Mouse (Mus musculus) adrenal gland, adult 8-10 months (tissue): ENCODE data around the gene Rln3. TPM values are rescaled to one million over a fixed set of nuclear protein-coding genes. Genes with fewer than 3 reads are reported as not detected.
A peak's percentile ranks its signal among the peaks of the same experiment; 100 is the strongest.
"Not testable (repeated sequence)": the region's sequence is repeated elsewhere in the genome, so short reads cannot be mapped to it uniquely, and the experiment has no call there.

Experiments
- DNase-seq: peaks from one replicate; pipeline ENCODE4 v3.0.0; 2022
- total RNA-seq, 4 experiments: library from RNA; stranded (reverse); gene quantifications; 2 replicates each; pipeline ENCODE4 v1.2.4; 2022

Rln3 gene
- total RNA-seq, 4 experiments from 2014 or later: not detected

DNA sequence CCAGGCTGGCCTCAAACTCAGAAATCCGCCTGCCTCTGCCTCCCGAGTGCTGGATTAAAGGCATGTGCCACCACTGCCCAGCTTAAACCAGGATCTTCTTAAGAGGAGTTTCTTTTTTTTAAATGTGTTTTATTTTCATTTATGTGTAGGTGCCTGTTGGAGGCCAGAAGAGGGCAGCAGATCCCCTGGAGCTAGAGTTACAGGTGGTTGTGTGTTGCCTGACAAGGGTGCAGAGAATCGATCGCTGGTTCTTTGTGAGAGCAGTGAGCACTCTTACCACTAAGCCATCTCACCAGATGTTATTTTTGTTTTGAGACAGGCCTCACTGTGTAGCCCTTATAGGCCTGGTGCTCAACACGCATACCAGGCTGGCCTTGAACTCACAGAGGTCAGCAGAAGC is 29.0 kb downstream of the Rln3 start:
- DNase-seq: no peak

DNA sequence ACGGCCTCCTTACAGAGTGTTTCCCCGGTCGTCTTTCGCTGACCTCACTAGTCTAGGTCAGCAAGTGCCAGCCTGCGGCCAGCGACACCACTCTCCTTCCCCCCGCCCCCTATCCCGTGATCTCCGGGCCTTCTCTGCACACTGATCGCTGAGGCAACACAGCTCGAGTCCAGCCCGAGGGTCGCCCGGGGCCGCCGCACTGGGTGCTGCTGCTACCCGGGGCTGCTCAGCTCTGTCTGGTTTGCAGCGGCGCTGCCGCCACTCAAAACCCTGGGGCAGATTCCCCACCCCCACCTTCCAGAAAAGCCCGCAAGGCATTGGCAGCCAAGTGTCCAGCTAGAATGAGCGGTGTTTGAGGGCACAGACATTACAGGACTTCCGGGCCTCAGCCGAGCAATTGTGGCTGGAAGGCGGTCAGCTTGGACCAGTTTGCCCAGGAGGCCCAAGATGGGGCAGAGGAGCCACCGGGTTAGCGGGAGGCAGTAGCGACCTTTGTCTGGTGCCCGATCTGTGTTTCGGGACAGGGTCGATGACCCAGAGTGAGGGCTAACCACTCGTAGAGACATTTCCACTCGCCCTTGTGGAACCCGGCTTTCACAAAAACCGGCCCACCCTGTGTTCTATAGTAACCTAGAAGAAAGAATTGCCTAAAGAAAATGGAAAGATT is 32.2 kb downstream of the Rln3 start:
- DNase-seq: no peak

DNA sequence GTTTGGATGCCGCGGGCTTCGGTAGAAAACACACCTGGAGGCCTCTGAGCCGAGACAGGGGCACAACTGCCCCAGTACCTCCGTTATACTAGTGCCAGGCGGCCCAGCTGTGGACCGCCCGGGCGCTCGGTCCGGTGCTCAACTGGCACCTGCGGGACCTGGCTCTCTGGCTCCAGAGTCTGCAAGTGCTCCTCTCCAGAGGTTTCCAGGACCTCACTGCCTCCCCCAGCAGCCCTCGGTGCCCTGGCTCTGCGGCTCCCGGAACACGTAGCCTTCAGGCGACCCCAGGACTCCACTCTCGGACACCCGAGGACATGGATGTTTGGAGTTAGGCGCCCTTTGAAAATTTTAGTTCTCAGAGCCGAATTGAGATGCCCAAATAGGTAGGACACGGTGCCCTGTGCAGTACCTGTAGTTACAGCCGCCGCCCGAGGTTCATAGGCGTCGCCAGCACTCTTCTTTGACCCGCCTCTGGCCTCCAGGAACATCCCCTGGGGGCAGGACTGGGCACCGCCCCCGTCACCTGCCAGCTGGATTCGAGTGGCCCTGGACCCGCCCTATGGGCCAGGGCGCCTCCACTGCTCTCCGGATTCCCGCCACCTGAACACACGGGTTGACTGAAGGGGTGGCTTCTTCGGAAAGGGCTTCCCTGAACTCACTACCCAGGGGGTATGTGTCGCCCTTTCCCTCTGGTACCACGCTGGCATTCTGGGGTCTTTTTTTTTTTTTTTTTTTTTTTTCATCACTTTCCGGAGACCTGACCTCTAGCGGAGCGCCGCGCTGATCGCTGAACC is 32.9 kb downstream of the Rln3 start, which contains the start of gene 2210011C24Rik:
Gene 2210011C24Rik, minus strand, starts transcription at position 467 of the 794 bp plus-strand sequence.
- no peak for DNase-seq

DNA sequence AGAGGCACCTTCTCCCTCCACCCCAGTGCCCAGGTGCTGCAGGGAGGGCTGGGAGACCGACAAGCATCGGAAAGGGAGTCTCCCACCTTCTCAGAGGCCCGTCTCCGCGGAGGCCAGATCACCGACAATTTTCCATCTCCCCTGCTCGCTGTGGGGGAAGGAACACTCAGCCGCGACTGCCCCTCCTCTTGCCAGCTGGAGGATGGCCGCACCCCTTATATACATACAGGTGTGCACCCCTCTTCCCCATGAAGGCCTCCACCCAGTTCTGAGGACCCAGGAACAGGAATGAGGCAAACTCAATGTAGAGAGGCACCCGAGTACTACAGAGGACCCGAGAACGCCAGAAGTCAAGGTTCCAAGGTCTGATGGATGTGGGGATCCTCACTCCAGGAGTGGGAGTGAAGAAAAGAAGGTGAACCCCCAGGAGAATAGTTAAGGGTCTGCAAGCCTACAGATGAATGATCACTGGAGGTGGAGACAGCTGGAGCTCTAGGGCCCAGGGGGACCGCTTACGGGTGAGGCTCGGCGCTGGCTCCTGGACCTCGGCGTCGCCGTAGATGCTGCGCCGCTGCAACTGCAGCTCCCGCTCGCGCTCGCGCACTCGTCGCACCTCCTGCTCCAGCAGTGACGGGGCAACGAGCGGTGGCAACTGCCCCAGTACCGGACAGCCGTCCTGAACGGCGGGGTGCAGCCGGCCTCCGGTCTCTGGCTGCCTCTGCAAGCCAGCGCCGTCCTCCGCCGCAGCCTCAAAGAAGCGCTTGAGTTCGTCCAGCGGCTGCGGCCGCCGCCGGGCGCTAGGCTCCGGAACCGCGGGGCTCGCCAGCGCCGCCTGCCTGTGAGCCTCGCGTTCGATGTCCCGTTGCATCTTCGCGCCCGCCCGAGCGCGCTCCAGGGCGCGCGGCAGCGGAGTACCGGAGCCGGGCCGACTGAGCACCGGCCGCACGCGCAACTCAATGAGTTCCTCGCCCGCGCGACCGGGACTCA is 33.9 kb downstream of the Rln3 start:
- no peak for DNase-seq

DNA sequence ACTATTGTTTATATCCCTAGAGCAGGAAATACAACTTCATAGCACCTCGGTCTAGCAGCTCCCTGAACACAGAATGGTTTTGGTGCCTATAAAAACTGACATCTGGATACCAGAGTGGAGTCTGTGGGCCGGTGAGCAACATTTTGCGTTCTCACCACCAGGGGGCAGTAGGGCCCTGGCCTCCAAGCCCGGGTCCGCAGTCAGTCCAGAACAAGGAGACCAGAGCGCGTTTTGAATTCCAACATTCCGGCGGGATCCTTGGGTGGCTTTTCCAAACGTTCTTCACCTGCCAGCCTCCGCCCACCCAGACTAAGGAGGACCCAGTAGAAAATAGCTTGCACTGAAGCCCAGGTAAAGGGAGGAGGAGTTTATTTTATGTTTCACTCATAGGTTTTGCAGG is 34.9 kb downstream of the Rln3 start:
- peak; percentile 75 for DNase-seq

DNA sequence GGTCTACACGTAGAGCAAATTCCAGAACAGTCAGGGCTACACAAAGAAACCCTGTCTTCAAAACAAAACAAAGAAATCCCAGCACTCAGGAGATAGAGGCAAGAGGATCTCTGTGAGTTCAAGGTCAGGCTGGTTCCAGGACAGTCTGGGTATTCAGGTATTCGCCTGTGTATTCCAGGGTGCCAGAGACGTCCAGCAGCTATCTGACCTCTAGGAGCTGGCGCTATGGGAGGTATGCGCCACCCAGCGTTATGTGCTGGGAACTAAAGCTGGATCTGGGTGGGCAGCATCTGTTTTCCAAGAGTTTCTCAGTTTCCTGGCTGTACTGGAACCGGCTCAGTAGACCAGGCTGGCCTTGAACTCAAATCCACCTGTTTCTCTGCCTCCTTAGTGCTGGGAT is 36.4 kb downstream of the Rln3 start:
- no peak for DNase-seq

DNA sequence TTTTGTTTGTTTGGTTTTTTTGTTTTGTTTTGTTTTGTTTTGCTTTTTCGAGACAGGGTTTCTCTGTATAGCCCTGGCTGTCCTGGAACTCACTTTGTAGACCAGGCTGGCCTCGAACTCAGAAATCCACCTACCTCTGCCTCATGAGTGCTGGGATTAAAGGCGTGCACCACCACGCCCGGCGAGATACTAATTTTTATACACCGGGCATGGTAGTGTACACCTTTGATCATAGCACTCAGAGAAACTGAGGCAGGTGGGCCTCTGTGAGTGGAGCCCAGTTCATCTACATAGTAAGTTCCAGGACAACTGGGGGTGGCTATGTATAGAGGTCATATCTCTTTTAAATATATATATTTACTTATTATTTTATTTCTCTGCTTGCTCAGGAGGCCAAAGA is 39.3 kb downstream of the Rln3 start:
- not testable (repeated sequence) for DNase-seq

DNA sequence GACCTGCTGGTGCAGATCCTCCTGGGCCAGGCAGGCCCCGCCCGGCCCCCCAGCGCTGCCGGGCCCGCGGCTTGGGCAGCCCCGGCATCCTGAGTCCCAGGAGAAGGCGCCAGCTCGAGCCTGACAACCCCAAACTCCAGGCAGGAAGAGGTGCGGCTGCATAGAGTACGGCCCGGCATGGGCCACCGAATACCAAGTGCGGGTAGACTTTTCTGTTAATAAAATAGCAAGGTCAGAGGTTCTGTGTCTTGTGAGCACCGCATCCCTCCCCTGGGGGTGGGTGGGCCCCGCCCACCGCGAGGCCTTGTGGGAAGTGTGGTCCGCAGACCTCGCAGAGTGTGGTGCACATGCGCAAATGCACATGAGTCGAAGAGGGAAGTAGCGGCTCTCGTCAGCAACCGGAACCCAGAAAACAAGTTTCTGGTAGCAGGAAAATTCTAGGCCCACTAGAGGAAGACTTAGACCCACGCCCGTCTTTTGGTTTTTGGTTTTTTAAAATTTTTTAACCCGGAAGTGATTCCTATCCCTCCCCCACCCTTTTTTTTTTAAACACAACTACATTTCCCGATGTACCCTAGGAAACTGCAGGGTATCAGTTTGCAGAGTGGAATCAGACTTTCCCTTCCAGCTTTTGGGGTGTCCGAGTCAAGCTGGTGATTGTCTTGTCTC is 40.1 kb downstream of the Rln3 start:
- peak; percentile 95 for DNase-seq

DNA sequence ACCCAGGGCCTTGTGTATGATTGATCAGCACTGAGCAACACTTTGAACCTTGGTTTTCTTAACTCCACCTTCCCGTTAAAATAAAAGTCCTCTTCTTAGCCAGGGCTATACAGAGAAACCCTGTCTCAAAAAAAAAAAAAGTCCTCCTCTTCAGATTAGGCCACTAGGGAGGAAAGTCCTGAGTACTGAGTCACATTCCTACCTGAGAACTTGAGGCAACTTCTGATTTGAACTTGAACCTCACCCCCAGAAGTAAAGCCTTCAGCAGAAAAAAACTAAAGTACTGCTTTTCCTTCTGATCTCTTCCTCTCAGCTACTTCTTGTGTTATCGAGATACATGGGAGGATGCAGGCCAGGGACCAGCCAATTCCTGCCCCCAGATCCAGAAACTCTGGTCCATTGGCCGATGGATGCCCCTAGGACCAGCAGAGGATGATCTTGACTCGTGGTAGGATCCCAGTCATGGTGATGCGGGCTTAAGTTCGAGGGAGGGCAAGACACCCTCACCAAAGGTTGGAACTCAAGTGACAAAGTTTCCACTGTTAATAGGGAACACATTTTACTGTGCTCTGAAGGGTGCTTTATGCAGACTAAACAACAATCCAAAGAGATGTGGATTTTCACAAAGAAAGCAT is 41.1 kb downstream of the Rln3 start:
- no peak for DNase-seq

DNA sequence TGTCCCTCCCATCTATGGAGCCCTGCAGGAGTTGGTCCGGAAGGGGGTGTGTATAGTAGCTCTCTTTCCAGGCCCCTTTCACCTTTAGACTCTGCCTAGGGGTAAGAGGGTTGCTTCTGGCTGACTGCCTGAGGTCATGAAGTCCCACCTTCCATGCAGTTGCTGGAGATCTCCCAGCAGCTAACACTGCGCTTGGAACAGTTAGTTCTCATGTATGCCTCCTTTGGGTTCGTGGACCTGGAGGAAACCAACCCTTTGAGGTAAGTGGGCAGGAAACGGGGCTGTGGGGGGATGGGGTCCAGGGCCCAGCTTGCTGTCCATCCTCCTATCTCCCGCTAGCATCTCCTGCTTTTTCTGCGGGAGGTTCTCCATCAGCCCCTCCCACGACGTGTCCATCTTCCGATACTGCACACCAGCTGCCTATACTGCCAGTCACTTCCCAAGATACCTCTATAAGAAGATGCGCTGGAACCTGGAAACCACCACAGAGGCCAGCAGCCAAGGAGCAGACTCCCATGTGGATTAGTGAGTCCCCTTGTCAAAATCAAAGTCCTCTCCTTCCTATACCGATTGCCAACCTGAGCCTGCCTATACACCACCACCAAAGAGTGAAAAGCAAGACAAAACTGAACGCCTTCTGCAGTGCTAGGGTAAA is 41.7 kb downstream of the Rln3 start:
- DNase-seq: no peak

DNA sequence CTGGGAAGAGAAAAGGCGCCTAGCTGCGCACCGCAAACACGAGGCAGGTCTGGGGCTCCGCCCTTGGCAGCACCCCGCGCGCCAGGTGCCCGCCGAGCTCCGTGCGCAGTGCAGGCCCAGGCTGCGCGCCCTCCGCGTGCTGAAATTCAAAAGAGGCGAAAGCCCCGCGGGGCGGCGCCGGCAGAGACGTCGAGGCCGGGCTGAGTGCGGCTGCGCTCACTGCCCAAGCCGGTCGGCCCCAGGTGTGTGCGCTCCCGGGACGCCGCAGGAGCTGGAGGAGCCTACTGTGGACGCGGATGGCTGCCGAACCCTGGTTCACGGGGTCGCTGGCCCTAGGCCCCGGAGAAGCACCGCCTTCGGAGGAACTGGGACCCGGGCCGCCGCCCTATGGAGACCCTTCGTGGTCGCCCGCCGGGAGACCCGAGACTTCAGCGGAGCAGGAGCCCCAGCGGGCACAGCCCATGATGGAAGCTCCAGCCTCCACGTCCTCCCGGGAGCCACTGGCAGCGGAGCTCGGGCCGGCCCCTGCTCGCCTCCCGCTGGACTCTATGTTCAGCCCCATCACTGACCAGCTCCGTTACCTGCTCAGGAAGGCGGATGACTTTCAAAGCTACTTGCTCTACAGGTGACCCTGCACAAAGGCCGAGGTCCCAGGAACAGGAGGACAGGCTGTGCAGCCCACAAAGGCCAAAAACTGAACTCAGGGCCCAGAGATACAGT is 43.4 kb downstream of the Rln3 start, which contains the start of gene 1700067K01Rik:
Gene 1700067K01Rik, plus strand, starts transcription at position 222 of the 720 bp plus-strand sequence.
- DNase-seq: no peak

DNA sequence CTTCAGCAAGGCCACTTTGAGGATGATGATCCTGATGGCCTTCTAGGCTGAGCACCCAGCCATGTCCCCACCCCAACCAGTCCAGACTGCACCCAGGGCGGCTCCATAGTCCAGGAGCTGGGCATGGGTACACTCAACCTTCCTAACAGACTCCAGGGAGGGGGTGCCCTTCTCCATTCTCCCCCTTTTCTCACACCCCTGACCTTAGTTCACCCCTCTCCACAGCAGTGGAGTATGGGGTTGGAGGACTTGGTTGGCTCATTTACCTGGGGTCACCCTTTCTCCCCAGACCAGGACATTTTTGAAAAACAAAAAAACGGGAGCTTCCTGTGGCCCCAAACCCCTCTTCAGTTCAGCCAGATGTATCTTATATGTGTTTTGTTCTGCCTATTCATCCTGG is 45.0 kb downstream of the Rln3 start:
- no peak for DNase-seq

DNA sequence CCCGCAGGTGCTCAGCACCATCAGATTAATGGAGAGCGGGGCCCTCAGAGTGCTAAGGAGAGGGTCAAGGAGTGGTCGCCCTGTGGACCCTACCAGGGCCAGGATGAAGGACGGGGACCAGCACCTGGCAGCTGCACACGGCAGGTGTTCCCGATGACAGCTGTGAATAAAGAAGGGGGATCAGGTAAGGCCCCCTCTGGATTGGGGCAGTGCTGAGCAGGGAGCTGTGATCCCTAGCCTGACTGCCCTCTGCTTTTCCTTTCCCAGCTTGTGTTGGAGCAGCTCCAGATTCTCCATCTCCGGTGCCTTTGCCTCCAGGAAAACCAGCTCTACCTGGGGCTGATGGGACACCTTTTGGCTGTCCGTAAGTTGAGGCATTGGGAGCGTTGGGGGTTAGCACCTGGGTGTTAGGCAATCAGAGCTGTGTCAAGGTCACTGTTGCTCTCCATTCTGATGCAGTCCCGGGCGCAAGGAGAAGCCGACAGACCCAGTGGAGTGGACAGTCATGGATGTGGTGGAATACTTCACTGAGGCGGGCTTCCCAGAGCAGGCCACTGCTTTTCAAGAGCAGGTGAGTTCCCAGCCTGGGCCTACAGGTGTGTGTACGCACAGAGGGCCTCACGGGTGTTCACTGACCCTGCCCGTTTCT is 45.6 kb downstream of the Rln3 start:
- DNase-seq: no peak

DNA sequence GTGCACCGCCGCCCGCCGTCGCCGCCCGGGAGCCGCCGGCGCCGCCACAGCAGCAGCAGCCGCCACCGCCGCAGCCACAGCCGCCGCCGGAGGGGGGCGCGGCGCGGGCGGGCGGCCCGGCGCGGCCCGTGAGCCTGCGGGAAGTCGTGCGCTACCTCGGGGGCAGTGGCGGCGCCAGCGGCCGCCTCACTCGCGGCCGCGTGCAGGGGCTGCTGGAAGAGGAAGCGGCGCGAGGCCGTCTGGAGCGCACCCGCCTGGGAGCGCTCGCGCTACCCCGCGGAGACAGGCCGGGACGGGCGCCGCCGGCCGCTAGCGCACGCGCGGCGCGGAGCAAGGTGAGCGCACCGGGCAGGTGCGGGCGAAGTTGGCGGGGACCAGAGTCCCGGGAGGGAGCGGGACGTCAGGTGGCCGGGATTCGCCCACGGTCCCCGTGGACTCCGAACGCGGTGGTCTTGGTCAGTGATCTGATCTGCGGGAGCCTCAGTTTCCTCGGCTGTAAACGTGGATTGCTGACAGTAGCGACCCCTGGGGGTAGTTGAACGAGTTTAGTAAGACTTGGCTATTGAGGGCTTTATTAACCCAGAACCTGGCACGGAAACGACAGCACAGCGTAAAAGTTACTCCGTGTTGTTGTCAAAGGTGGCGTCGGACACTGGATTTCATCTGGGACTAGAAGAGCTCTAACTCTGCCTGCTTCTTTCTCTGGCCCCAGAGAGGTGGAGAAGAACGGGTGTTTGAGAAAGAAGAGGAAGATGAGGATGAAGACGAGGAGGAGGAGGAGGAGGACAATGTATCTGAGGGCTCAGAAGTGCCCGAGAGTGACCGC is 46.4 kb downstream of the Rln3 start:
- DNase-seq: no peak

DNA sequence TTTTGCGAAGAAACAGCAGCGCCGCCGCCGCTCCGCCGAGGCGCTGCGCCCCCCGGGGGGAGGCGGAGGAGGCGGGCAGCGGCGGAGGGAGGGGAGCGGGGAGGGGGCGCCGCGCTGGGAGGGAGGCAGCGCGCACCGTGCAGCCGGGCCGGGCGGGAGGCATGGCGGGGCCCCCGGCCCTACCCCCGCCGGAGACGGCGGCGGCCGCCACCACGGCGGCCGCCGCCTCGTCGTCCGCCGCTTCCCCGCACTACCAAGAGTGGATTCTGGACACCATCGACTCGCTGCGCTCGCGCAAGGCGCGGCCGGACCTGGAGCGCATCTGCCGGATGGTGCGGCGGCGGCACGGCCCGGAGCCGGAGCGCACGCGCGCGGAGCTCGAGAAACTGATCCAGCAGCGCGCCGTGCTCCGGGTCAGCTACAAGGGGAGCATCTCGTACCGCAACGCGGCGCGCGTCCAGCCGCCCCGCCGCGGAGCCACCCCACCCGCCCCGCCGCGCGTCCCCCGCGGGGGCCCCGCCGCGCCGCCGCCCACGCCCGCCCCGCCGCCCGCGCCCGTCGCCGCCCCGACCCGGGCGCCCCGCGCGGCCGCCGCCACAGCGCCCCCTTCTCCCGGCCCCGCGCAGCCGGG is 47.2 kb downstream of the Rln3 start, which contains the start of gene Samd1:
Gene Samd1, plus strand, starts transcription at position 162 of the 631 bp plus-strand sequence.
- DNase-seq: no peak

DNA sequence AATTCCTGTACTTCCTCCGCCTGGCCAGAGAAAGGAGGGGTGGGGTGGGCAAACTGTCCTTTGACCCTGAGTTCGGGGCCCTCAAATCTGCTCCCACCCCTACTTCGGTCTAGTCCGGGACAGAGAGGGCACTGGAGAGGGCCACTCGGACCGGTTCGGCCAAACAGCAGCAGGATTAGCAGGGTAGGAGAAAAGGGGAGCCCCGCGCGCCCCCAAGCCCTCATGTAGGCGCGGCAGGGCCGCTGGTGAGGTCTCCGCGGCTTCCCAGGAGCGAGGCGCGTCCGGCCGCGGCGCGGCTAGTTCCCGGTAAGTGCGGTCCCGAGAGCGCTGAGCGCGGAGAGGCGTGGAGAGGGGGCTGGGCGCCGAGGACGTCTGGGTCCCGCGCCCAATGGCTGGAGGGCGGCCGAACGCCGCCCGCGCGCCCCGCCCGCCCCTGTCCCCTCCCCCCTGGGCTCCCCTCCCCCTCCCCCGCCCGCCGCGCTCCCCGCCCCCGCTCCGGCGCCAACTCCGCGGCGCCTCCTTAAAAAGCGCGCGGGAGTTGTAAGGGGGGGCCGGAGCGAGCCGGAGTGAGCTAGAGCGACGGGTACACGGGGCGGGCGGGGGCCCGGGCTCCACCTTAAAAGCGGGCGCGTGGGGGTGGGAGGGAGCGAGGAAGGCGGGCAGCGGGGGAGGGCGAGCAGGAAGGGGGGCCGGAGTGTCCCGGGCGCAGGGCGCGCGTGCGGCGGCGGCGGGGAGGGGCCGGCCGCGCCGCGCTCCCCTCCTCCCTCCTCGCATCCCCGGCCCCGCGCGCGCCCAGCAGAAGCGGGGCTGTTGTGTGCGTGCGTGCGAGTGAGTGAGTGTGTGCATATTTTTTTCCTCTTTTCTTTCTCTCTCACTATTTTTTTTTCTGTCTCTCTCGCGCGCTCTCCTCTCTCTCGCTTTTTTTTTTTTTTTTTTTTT is 48.0 kb downstream of the Rln3 start:
- DNase-seq: peak; percentile 83

DNA sequence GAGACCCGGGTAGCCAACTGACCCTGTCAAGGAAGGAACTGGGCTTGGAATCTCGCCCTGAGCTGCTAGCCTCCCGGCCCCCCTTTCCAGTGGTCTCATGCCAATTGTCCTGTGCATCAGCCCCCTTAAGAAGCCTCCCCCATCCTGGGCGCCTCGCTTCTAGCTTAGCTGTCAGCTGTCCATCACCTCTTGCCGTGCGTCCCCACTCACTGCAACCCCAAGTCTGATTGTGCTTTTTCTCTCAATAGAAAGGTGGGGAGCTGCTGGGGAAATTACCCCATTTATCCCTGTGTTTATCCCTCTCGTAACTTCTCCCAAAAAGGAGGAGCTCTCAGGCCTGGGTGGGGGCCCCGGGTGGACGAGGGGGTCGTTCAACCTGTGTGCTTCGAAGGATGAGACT is 48.8 kb downstream of the Rln3 start:
- no peak for DNase-seq
